Mouse (Mus musculus) MEL (cell line): ENCODE results near the gene Evx1.

Experiments
- BHLHE40 ChIP-seq: IDR thresholded peaks from 2 replicates; pipeline ENCODE4 v1.6.1; 2012; ENCODE audit warnings: low read depth, mild to moderate bottlenecking, inconsistent platforms, low read length, improper control_type of control experiment, borderline replicate concordance
- CHD1 ChIP-seq: IDR thresholded peaks from 2 replicates; pipeline ENCODE4 v1.6.1; 2012; ENCODE audit warnings: low read depth, mild to moderate bottlenecking, inconsistent platforms, low read length, improper control_type of control experiment
- CTCF ChIP-seq, 3 experiments: IDR thresholded peaks in 2 of 3; conservative IDR thresholded peaks in 1 of 3; 2 replicates each; pipeline ENCODE4 v1.5.1; 2011 to 2012; ENCODE audit warnings: low read length in 3 of 3, low read depth in 2 of 3, mild to moderate bottlenecking in 2 of 3, improper control_type of control experiment in 1 of 3, inconsistent platforms in 1 of 3, mixed read lengths in 1 of 3, moderate library complexity in 1 of 3; ENCODE audit not compliant: control insufficient read depth in 1 of 3, insufficient read depth in 1 of 3, poor library complexity in 1 of 3, severe bottlenecking in 1 of 3
- E2F4 ChIP-seq: IDR thresholded peaks from 2 replicates; pipeline ENCODE4 v1.6.1; 2011; ENCODE audit warnings: low read depth, low read length, improper control_type of control experiment, borderline replicate concordance
- EP300 ChIP-seq, 2 experiments: IDR thresholded peaks; 2 replicates each; pipeline ENCODE4 v1.6.1; 2011; ENCODE audit warnings: improper control_type of control experiment in 2 of 2, low read length in 2 of 2, low read depth in 1 of 2, mild to moderate bottlenecking in 1 of 2
- ETS1 ChIP-seq: IDR thresholded peaks from 2 replicates; pipeline ENCODE4 v1.6.1; 2012; ENCODE audit warnings: low read depth, mild to moderate bottlenecking, inconsistent platforms, low read length, improper control_type of control experiment, moderate library complexity
- MAZ ChIP-seq: IDR thresholded peaks from 2 replicates; pipeline ENCODE4 v1.6.1; 2012; ENCODE audit warnings: low read depth, mild to moderate bottlenecking, inconsistent platforms, low read length, improper control_type of control experiment
- RAD21 ChIP-seq: IDR thresholded peaks from 2 replicates; pipeline ENCODE4 v1.6.1; 2011; ENCODE audit warnings: mild to moderate bottlenecking, low read depth, low read length, improper control_type of control experiment
- RCOR1 ChIP-seq: IDR thresholded peaks from 2 replicates; pipeline ENCODE4 v1.6.1; 2012; ENCODE audit warnings: low read depth, mild to moderate bottlenecking, inconsistent platforms, low read length, improper control_type of control experiment
- SIN3A ChIP-seq: IDR thresholded peaks from 2 replicates; pipeline ENCODE4 v1.6.1; 2012; ENCODE audit warnings: low read length, improper control_type of control experiment, inconsistent platforms
- USF1 ChIP-seq: IDR thresholded peaks from 2 replicates; pipeline ENCODE4 v1.6.1; 2014; ENCODE audit warnings: low read depth, mild to moderate bottlenecking, inconsistent platforms, low read length, improper control_type of control experiment, moderate library complexity

GRCm38 (mm10) chr6:52298511-52298910 lies 14.8 kb upstream of the Evx1 start:
- TF ChIP-seq USF1 (no peak), CTCF (IDR thresholded peaks at IDR 0.05 in 2 of 3, conservative IDR thresholded peaks at IDR 0.05 in 1 of 3; ENCODE audit: control insufficient read depth in 1 of 3, insufficient read depth in 1 of 3, low read depth in 2 of 3, low read length in 3 of 3, poor library complexity in 1 of 3, severe bottlenecking in 1 of 3) (no peak), RCOR1 (no peak), EP300 (IDR thresholded peaks at IDR 0.05; ENCODE audit: low read depth in 1 of 2, low read length in 2 of 2) (no peak), CHD1 (no peak), BHLHE40 (no peak), RAD21 (no peak), MAZ (no peak), SIN3A (no peak), E2F4 (no peak), ETS1 (no peak)
